Mouse (Mus musculus): ENCODE measurements at regions not wholly inside any gene's neighbourhood (a gene's known extent, or its start where the extent isn't known, plus 50 kb on each side); places are given as distances from the start of the nearest gene placed in this dataset.

DNA sequence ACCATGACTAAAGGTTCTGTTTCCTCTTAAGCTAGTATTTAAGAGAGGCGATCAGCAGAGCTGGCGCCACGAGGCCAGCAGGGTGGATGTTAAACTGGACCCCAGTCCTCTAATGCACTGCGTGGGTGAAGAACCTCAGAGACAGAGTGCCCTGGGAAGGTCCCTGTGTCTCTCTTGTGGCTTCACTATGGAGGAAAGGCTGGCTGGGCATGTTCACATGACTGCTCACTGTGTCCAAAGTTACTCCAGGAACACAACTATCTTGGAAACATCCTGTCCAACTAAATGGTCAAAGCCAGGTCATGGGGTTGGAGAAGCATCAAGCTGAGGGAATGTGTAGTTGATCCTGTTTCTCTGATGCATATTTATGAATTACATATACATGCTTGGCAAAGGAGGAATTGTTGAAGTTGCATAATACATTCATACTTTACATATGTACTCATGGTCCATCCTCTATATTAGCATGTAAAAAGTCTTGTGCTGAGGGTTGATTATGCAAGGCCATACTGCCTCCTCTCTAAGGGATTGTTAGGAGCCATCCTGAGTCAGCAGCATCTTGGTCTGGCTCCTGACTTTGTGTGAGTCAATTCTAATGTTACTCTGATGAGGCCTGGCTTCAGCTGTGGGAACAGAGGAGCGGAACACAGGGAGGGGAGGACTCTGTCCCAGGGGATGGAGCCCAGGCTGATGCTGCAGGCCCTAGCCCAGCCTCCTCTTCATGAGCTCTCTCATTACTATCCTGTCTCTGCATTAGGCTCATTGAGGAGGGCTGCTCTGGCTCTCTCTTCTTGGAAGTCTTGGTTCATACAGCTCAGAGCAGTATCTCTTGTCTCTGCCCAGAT, 387.9 kb upstream of the Tshz3 start:
- Histone ChIP-seq H3K9ac (ENCODE audit: control insufficient read depth, low read depth, low read length, poor library complexity, severe bottlenecking) (no peak overlapping the region), H3K36me3 (ENCODE audit: control insufficient read depth in 1 of 2, insufficient read depth in 2 of 2, low read length in 2 of 2) (no peaks in the 10 kb centered on the region), H3K79me2 (ENCODE audit: control insufficient read depth, insufficient read depth, low read length, poor library complexity) (no peaks in the 10 kb centered on the region), H3K27ac (ENCODE audit: control insufficient read depth, low read depth, low read length) (no peak overlapping the region), H3K27me3 (ENCODE audit: control insufficient read depth in 1 of 2, insufficient read depth in 2 of 2, low read length in 2 of 2) (no peaks in the 10 kb centered on the region), H3K9me3 (replicated peaks; ENCODE audit: insufficient read depth, low read length) (no peaks in the 10 kb centered on the region), H3K4me3 (ENCODE audit: control insufficient read depth in 1 of 2, insufficient read depth in 1 of 2, low read depth in 2 of 2, low read length in 2 of 2) (no peak overlapping the region), H3K4me1 (ENCODE audit: control insufficient read depth in 1 of 2, insufficient read depth in 2 of 2, low read length in 2 of 2) (no peaks in the 10 kb centered on the region)
- no peak for DNase-seq (ENCODE audit: low read depth, low spot score)
- TF ChIP-seq NELFE (IDR thresholded peaks at IDR 0.05; ENCODE audit: low read depth, low read length): no peak
- no peak for TF ChIP-seq RCOR1 (IDR thresholded peaks at IDR 0.05; ENCODE audit: low read depth, low read length)

DNA sequence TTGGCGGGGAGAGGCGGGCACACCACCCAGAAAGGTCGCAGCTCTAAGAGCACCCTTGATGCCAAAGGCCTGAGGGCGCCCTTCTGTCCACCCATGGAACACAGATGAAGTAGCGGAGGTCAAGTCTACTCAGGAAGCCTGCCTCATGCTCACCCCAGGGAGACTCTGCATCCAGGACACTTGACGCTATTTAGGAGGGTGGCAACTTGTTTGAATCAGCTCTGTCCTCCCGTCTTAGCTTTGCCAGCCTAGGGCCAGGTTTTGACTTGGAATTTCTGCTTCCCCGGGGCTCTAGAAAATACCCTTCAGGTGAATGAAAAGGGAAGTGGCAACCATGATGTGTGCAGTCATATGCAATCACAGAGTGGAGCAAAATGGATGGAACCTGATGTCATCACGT, 389.2 kb upstream of the Tshz3 start:
- Histone ChIP-seq H3K9ac (ENCODE audit: control insufficient read depth, low read depth, low read length, poor library complexity, severe bottlenecking) (no peak overlapping the region), H3K79me2 (ENCODE audit: control insufficient read depth, insufficient read depth, low read length, poor library complexity) (no peaks in the 10 kb centered on the region), H3K9me3 (replicated peaks; ENCODE audit: insufficient read depth, low read length) (no peaks in the 10 kb centered on the region), H3K36me3 (ENCODE audit: control insufficient read depth in 1 of 2, insufficient read depth in 2 of 2, low read length in 2 of 2) (no peaks in the 10 kb centered on the region), H3K27ac (ENCODE audit: control insufficient read depth, low read depth, low read length) (no peak overlapping the region), H3K27me3 (ENCODE audit: control insufficient read depth in 1 of 2, insufficient read depth in 2 of 2, low read length in 2 of 2) (no peaks in the 10 kb centered on the region), H3K4me3 (ENCODE audit: control insufficient read depth in 1 of 2, insufficient read depth in 1 of 2, low read depth in 2 of 2, low read length in 2 of 2) (no peak overlapping the region), H3K4me1 (ENCODE audit: control insufficient read depth in 1 of 2, insufficient read depth in 2 of 2, low read length in 2 of 2) (no peaks in the 10 kb centered on the region)
- no peak for DNase-seq (ENCODE audit: low read depth, low spot score)
- TF ChIP-seq MAX (IDR thresholded peaks at IDR 0.05; ENCODE audit: low read length) (no peak), ZNF384 (IDR thresholded peaks at IDR 0.05; ENCODE audit: low read depth, low read length) (no peak), POLR2AphosphoS2 (IDR thresholded peaks at IDR 0.05; ENCODE audit: low read length) (no peak), CHD2 (IDR thresholded peaks at IDR 0.05; ENCODE audit: low read length) (no peak), RAD21 (IDR thresholded peaks at IDR 0.05; ENCODE audit: low read depth, low read length) (no peak), MYC (IDR thresholded peaks at IDR 0.05; ENCODE audit: low read depth, low read length) (no peak), TAL1 (IDR thresholded peaks at IDR 0.05; ENCODE audit: low read length) (no peak)

DNA sequence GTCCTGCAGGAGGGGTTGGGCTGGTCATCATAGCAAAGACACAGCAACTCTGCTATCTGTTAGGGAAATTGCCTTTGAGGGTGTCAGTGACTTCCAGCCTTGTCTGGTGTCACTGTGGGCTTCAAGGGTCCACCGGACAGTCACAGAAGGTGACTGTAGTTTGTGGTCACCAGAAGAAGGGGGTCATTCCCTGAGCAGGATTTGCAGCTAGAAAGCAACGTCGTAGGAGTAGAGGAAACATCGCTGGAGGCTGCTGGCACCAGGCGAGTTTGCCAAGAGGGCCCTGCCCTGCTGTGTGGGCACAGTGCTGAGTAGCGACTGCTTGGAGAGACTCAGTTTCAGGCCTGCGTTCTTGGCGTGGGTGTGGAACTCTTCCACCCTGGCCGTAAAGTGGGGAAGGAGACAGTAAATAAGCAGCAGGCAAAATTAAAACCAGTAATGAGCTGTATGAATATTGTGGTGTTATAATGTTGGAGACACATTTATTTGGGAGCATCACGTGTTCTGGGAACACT, 389.8 kb upstream of the Tshz3 start:
- no peak overlapping the region for H3K9ac ChIP-seq (ENCODE audit: control insufficient read depth, low read depth, low read length, poor library complexity, severe bottlenecking)
- H3K79me2 ChIP-seq (ENCODE audit: control insufficient read depth, insufficient read depth, low read length, poor library complexity): no peaks in the 10 kb centered on the region
- TF ChIP-seq MAX (IDR thresholded peaks at IDR 0.05; ENCODE audit: low read length): no peak
- no peak for TF ChIP-seq TAL1 (IDR thresholded peaks at IDR 0.05; ENCODE audit: low read length)
- no peak for TF ChIP-seq NELFE (IDR thresholded peaks at IDR 0.05; ENCODE audit: low read depth, low read length)
- TF ChIP-seq HCFC1 (IDR thresholded peaks at IDR 0.05; ENCODE audit: low read depth, low read length): no peak
- no peak for TF ChIP-seq SMC3 (IDR thresholded peaks at IDR 0.05; ENCODE audit: low read depth, low read length)
- no peak for TF ChIP-seq POLR2AphosphoS5 (IDR thresholded peaks at IDR 0.05; ENCODE audit: borderline replicate concordance, low read depth, low read length)
- TF ChIP-seq E2F4 (IDR thresholded peaks at IDR 0.05; ENCODE audit: borderline replicate concordance, low read depth, low read length): no peak
- no peak for TF ChIP-seq USF1 (IDR thresholded peaks at IDR 0.05; ENCODE audit: low read depth, low read length)
- TF ChIP-seq ZKSCAN1 (IDR thresholded peaks at IDR 0.05; ENCODE audit: low read depth, low read length): no peak
- H3K4me1 ChIP-seq (ENCODE audit: control insufficient read depth in 1 of 2, insufficient read depth in 2 of 2, low read length in 2 of 2): no peaks in the 10 kb centered on the region
- H3K36me3 ChIP-seq (ENCODE audit: control insufficient read depth in 1 of 2, insufficient read depth in 2 of 2, low read length in 2 of 2): no peaks in the 10 kb centered on the region
- no peaks in the 10 kb centered on the region for H3K9me3 ChIP-seq (replicated peaks; ENCODE audit: insufficient read depth, low read length)
- no peak overlapping the region for H3K27ac ChIP-seq (ENCODE audit: control insufficient read depth, low read depth, low read length)
- no peaks in the 10 kb centered on the region for H3K27me3 ChIP-seq (ENCODE audit: control insufficient read depth in 1 of 2, insufficient read depth in 2 of 2, low read length in 2 of 2)
- DNase-seq (ENCODE audit: low read depth, low spot score): no peak
- H3K4me3 ChIP-seq (ENCODE audit: control insufficient read depth in 1 of 2, insufficient read depth in 1 of 2, low read depth in 2 of 2, low read length in 2 of 2): no peak overlapping the region
